Comparison of ENCODE assay signal across 27 mouse cellular contexts in the genomic region with DNA sequence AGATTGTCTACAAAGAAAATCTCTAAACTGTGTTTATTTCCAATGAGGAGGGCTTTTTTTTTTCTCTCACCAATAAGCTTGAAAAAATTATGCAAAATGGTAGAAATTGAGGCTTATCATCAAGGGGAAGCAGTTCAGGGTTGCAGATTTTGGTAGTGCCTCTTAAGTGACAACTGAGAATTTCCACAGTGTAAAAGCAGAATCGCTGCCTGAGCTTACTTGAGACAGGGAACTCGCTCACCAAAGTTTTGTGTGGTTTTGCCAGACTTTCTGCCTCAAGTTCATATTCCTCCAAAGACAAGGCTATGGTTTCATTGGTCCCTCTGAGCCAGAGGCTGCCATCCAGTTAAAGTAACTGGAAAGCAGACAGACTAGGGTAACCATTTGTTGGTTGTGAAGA.
DNase-seq lines count a peak whose midpoint lies in the region; ATAC-seq and TF ChIP-seq lines count a peak whose summit lies in the region.
"Had no signal": no experiment of that assay in that cellular context is flagged by ENCODE, and none has a peak within 500 bp of the region (broad histone marks: within the 10 kb centered on the region; RNA-seq: fewer than 3 reads in every experiment).

No protein-coding gene starts in this region.

- no peak overlapping the region for H3K4me2 ChIP-seq in hindbrain, embryonic 11.5 days (replicated peaks; ENCODE audit: low read depth, low read length)
- H3K4me2 ChIP-seq in hindbrain, postnatal 0 days (ENCODE audit: low read depth, low read length): no peak overlapping the region
- no peak overlapping the region for H3K4me2 ChIP-seq in midbrain, embryonic 13.5 days (replicated peaks)
- no peak overlapping the region for H3K4me2 ChIP-seq in midbrain, embryonic 15.5 days
- H3K4me2 ChIP-seq: forebrain, embryonic 13.5 days; limb, embryonic 15.5 days; liver, embryonic 13.5 days; neural tube, embryonic 12.5 days had no signal

- no peak for TF ChIP-seq CTCF in hindbrain, postnatal 0 days (IDR thresholded peaks at IDR 0.05; ENCODE audit: low read depth)

- no peaks in the 10 kb centered on the region; the same call in 1 of the 2 replicates for H3K4me1 ChIP-seq in hindbrain, embryonic 11.5 days (replicated peaks; ENCODE audit: control insufficient read depth, insufficient read depth, low read length)
- H3K4me1 ChIP-seq in hindbrain, postnatal 0 days (ENCODE audit: insufficient read depth, low read length): peaks cover 8% of the 10 kb centered on the region
- H3K4me1 ChIP-seq in midbrain, embryonic 13.5 days (replicated peaks): peaks cover 29% of the 10 kb centered on the region
- H3K4me1 ChIP-seq in midbrain, embryonic 15.5 days: peaks cover 12% of the 10 kb centered on the region
- H3K4me1 ChIP-seq in brown adipose tissue, adult 24 weeks (ENCODE audit: control insufficient read depth, insufficient read depth, insufficient read length, low read length): peaks cover 17% of the 10 kb centered on the region
- peaks cover 21% of the 10 kb centered on the region for H3K4me1 ChIP-seq in limb, embryonic 10.5 days
- H3K4me1 ChIP-seq: liver, embryonic 13.5 days had no signal

- H3K9me3 ChIP-seq in hindbrain, embryonic 11.5 days (ENCODE audit: control insufficient read depth, low read length): no peaks in the 10 kb centered on the region
- no peaks in the 10 kb centered on the region for H3K9me3 ChIP-seq in hindbrain, postnatal 0 days (ENCODE audit: low read length)
- no peaks in the 10 kb centered on the region for H3K9me3 ChIP-seq in midbrain, embryonic 13.5 days
- no peaks in the 10 kb centered on the region for H3K9me3 ChIP-seq in midbrain, embryonic 15.5 days
- no peaks in the 10 kb centered on the region for H3K9me3 ChIP-seq in limb, embryonic 10.5 days (replicated peaks)
- H3K9me3 ChIP-seq: forebrain, embryonic 13.5 days; G1E; heart, embryonic 13.5 days; limb, embryonic 15.5 days; liver, embryonic 13.5 days; neural tube, embryonic 12.5 days had no signal

- no peak overlapping the region for H3K4me3 ChIP-seq in hindbrain, embryonic 11.5 days (ENCODE audit: low read depth, low read length)
- no peak overlapping the region for H3K4me3 ChIP-seq in hindbrain, postnatal 0 days (ENCODE audit: low read length)
- H3K4me3 ChIP-seq in midbrain, embryonic 13.5 days (replicated peaks): no peak overlapping the region
- H3K4me3 ChIP-seq in midbrain, embryonic 15.5 days: no peak overlapping the region
- H3K4me3 ChIP-seq in brown adipose tissue, adult 24 weeks (ENCODE audit: insufficient read depth, low read depth, low read length): no peak overlapping the region
- no peak overlapping the region for H3K4me3 ChIP-seq in limb, embryonic 10.5 days
- H3K4me3 ChIP-seq: forebrain, embryonic 13.5 days; heart, embryonic 13.5 days; limb, embryonic 15.5 days; liver, embryonic 13.5 days; neural tube, embryonic 12.5 days had no signal

- DNase-seq in hindbrain, embryonic 11.5 days (ENCODE audit: low spot score): no peak
- DNase-seq in hindbrain, postnatal 0 days (ENCODE audit: low spot score): no peak
- peak; percentile 23 for DNase-seq in limb, embryonic 10.5 days (ENCODE audit: low spot score)
- no peak for DNase-seq in embryo, embryonic 11 days
- DNase-seq: adrenal gland, adult 8-10 months; cerebellum, adult 8-10 months; cerebellum, postnatal 25 days; gastrocnemius, postnatal 10 days; kidney, adult 8-10 months; kidney, postnatal 4 days; left cerebral cortex, postnatal 4 days; lung, adult 2 months; lung, postnatal 10 days; thymus, adult 18-20 months; thymus, postnatal 36 days had no signal

- WGBS in hindbrain, embryonic 11.5 days: 88% methylated on average over 2 of the region's 2 CpGs
- WGBS in hindbrain, postnatal 0 days: 87% methylated on average over 2 of the region's 2 CpGs
- WGBS in midbrain, embryonic 13.5 days: 91% methylated on average over 2 of the region's 2 CpGs
- WGBS in midbrain, embryonic 15.5 days: 82% methylated on average over 2 of the region's 2 CpGs
- 88% methylated on average over 2 of the region's 2 CpGs for WGBS in limb, embryonic 10.5 days

- no peaks in the 10 kb centered on the region for H3K27me3 ChIP-seq in hindbrain, embryonic 11.5 days (ENCODE audit: control insufficient read depth, insufficient read depth, low read length)
- no peaks in the 10 kb centered on the region for H3K27me3 ChIP-seq in hindbrain, postnatal 0 days (ENCODE audit: insufficient read depth, low read length)
- H3K27me3 ChIP-seq in midbrain, embryonic 13.5 days: no peaks in the 10 kb centered on the region
- no peaks in the 10 kb centered on the region for H3K27me3 ChIP-seq in midbrain, embryonic 15.5 days (replicated peaks)
- H3K27me3 ChIP-seq in limb, embryonic 10.5 days (ENCODE audit: low read depth, poor library complexity, severe bottlenecking): no peaks in the 10 kb centered on the region
- H3K27me3 ChIP-seq: heart, embryonic 13.5 days; limb, embryonic 15.5 days; liver, embryonic 13.5 days; neural tube, embryonic 12.5 days had no signal

- no peak for ATAC-seq in hindbrain, embryonic 11.5 days (ENCODE audit: low FRiP score)
- no peak for ATAC-seq in hindbrain, postnatal 0 days
- ATAC-seq in midbrain, embryonic 13.5 days: no peak
- no peak for ATAC-seq in midbrain, embryonic 15.5 days (replicated peaks)
- ATAC-seq: forebrain, embryonic 13.5 days; intestine, embryonic 16.5 days had no signal

- no peak overlapping the region for H3K9ac ChIP-seq in hindbrain, embryonic 11.5 days (ENCODE audit: low read depth, low read length)
- H3K9ac ChIP-seq in hindbrain, postnatal 0 days (replicated peaks; ENCODE audit: low read length): no peak overlapping the region
- no peak overlapping the region for H3K9ac ChIP-seq in midbrain, embryonic 13.5 days (replicated peaks)
- H3K9ac ChIP-seq in midbrain, embryonic 15.5 days: no peak overlapping the region
- H3K9ac ChIP-seq: forebrain, embryonic 13.5 days; heart, embryonic 13.5 days; limb, embryonic 15.5 days; liver, embryonic 13.5 days; neural tube, embryonic 12.5 days had no signal

- no peaks in the 10 kb centered on the region for H3K36me3 ChIP-seq in hindbrain, embryonic 11.5 days (ENCODE audit: control insufficient read depth, insufficient read depth, low read length)
- H3K36me3 ChIP-seq in hindbrain, postnatal 0 days (ENCODE audit: insufficient read depth, low read length): no peaks in the 10 kb centered on the region
- H3K36me3 ChIP-seq in midbrain, embryonic 13.5 days: no peaks in the 10 kb centered on the region
- no peaks in the 10 kb centered on the region for H3K36me3 ChIP-seq in midbrain, embryonic 15.5 days (replicated peaks)
- no peaks in the 10 kb centered on the region for H3K36me3 ChIP-seq in limb, embryonic 10.5 days
- H3K36me3 ChIP-seq: G1E; heart, embryonic 13.5 days; limb, embryonic 15.5 days; liver, embryonic 13.5 days; neural tube, embryonic 12.5 days had no signal

- H3K27ac ChIP-seq in hindbrain, embryonic 11.5 days (ENCODE audit: low read depth, low read length): peak overlapping the region; percentile 7; the same call in 1 of the 2 replicates
- H3K27ac ChIP-seq in hindbrain, postnatal 0 days: no peak overlapping the region
- 0 out of 2 replicates have a peak overlapping the region, but pooled peaks have one; percentile 10 for H3K27ac ChIP-seq in midbrain, embryonic 13.5 days
- H3K27ac ChIP-seq in midbrain, embryonic 15.5 days: no peak overlapping the region
- H3K27ac ChIP-seq in brown adipose tissue, adult 24 weeks (replicated peaks; ENCODE audit: low read depth, low read length): peak overlapping the region; percentile 40; the same call in 1 of the 2 replicates
- H3K27ac ChIP-seq in limb, embryonic 10.5 days: no peak overlapping the region
- H3K27ac ChIP-seq: forebrain, embryonic 13.5 days; heart, embryonic 13.5 days; kidney, postnatal 0 days; limb, embryonic 15.5 days; liver, embryonic 13.5 days; macrophage; neural tube, embryonic 12.5 days had no signal

Comparison
In these comparisons a context has a peak if more than half of its experiments do, and no peak if none do; other contexts are left out.
1. H3K27ac ChIP-seq: peak in hindbrain, embryonic 11.5 days (single experiment), midbrain, embryonic 13.5 days (single experiment) and brown adipose tissue, adult 24 weeks (single experiment); none in hindbrain, postnatal 0 days (single experiment), midbrain, embryonic 15.5 days (single experiment) and limb, embryonic 10.5 days (single experiment).